In the genomic region with DNA sequence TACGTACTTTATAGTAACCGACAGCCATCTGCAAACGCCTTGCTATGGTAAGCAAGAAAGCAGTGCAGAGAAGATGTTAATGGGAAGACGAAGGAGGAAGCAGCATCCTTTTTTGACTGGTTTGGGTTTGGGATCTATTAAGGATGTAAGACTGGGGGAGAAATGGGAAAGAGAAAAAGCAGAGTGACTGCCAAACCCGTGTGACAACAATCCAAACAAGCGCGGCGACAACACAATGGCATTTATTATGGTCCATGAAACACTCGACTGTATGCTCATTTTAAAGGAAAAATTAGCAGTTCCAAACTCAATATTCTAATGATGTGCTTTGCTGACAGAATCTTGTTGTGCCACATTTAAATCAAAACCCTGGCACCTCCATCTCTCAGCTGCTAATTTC, we compare ENCODE assay signal across 25 mouse cellular contexts.
A peak's percentile ranks its signal among the peaks of the same experiment; 100 is the strongest.
DNase-seq lines count a peak whose midpoint lies in the region; ATAC-seq and TF ChIP-seq lines count a peak whose summit lies in the region.
"Had no signal": no experiment of that assay in that cellular context is flagged by ENCODE, and none has a peak within 500 bp of the region (broad histone marks: within the 10 kb centered on the region; RNA-seq: fewer than 3 reads in every experiment).

No protein-coding gene starts in this region.

- peak; percentile 51 for ATAC-seq in forebrain, embryonic 15.5 days (replicated peaks)
- no peak for ATAC-seq in forebrain, embryonic 12.5 days (ENCODE audit: low FRiP score)
- ATAC-seq: CD4-positive, CD25-positive, alpha-beta regulatory T cell, adult 4 months; hindbrain, embryonic 16.5 days; intestine, embryonic 15.5 days had no signal

- DNase-seq in brain, embryonic 14.5 days (ENCODE audit: low read depth): peak; percentile 59
- DNase-seq in cerebellum, adult 11 months: no peak
- DNase-seq in spleen, adult 12 weeks (ENCODE audit: low spot score): no peak
- DNase-seq: adrenal gland, adult 2 months; adrenal gland, postnatal 14 days; cerebellum, adult 18-20 months; cerebellum, adult 9-10 months; cerebellum, postnatal 14 days; gastrocnemius, postnatal 25 days; heart, adult 18-20 months; heart, postnatal 10 days; heart, postnatal 36 days; kidney, adult 11 months had no signal

- no peak overlapping the region for H3K4me2 ChIP-seq in forebrain, embryonic 15.5 days (replicated peaks)
- H3K4me2 ChIP-seq in forebrain, embryonic 12.5 days: no peak overlapping the region
- H3K4me2 ChIP-seq: embryonic facial prominence, embryonic 12.5 days; embryonic facial prominence, embryonic 15.5 days; heart, embryonic 12.5 days; heart, embryonic 15.5 days; hindbrain, embryonic 13.5 days; intestine, embryonic 15.5 days had no signal

- WGBS in forebrain, embryonic 15.5 days: 32% methylated on average over 9 of the region's 9 CpGs
- WGBS in forebrain, embryonic 12.5 days: 70% methylated on average over 9 of the region's 9 CpGs

- H3K4me3 ChIP-seq in forebrain, embryonic 15.5 days: no peak overlapping the region
- no peak overlapping the region for H3K4me3 ChIP-seq in forebrain, embryonic 12.5 days (replicated peaks)
- no peak overlapping the region for H3K4me3 ChIP-seq in cortical plate, adult 2 months (ENCODE audit: insufficient read depth, low read length)
- H3K4me3 ChIP-seq: embryonic facial prominence, embryonic 12.5 days; embryonic facial prominence, embryonic 15.5 days; heart, embryonic 12.5 days; heart, embryonic 15.5 days; hindbrain, embryonic 10.5 days; hindbrain, embryonic 13.5 days; intestine, embryonic 15.5 days had no signal

- H3K9ac ChIP-seq in forebrain, embryonic 15.5 days (replicated peaks): no peak overlapping the region
- no peak overlapping the region for H3K9ac ChIP-seq in forebrain, embryonic 12.5 days
- H3K9ac ChIP-seq: embryonic facial prominence, embryonic 12.5 days; embryonic facial prominence, embryonic 15.5 days; heart, embryonic 12.5 days; heart, embryonic 15.5 days; hindbrain, embryonic 13.5 days; intestine, embryonic 15.5 days had no signal

- no peaks in the 10 kb centered on the region for H3K27me3 ChIP-seq in forebrain, embryonic 15.5 days
- H3K27me3 ChIP-seq in forebrain, embryonic 12.5 days: no peaks in the 10 kb centered on the region
- H3K27me3 ChIP-seq: embryonic facial prominence, embryonic 12.5 days; embryonic facial prominence, embryonic 15.5 days; heart, embryonic 12.5 days; heart, embryonic 15.5 days; hindbrain, embryonic 13.5 days; intestine, embryonic 15.5 days had no signal

- H3K9me3 ChIP-seq in forebrain, embryonic 15.5 days: no peaks in the 10 kb centered on the region
- no peaks in the 10 kb centered on the region for H3K9me3 ChIP-seq in forebrain, embryonic 12.5 days
- H3K9me3 ChIP-seq: embryonic facial prominence, embryonic 12.5 days; embryonic facial prominence, embryonic 15.5 days; heart, embryonic 12.5 days; heart, embryonic 15.5 days; hindbrain, embryonic 10.5 days; hindbrain, embryonic 13.5 days; intestine, embryonic 15.5 days had no signal

- H3K36me3 ChIP-seq in forebrain, embryonic 15.5 days: no peaks in the 10 kb centered on the region
- H3K36me3 ChIP-seq in forebrain, embryonic 12.5 days (replicated peaks): peaks cover 5% of the 10 kb centered on the region
- H3K36me3 ChIP-seq: embryonic facial prominence, embryonic 12.5 days; embryonic facial prominence, embryonic 15.5 days; heart, embryonic 15.5 days; intestine, embryonic 15.5 days had no signal

- no peak for TF ChIP-seq POLR2A in brain, embryonic 14.5 days (IDR thresholded peaks at IDR 0.05; ENCODE audit: borderline replicate concordance, extremely low read depth, insufficient read depth, insufficient read length, poor library complexity, severe bottlenecking)
- no peak for TF ChIP-seq POLR2A in cortical plate, adult 2 months (IDR thresholded peaks at IDR 0.05; ENCODE audit: extremely low read depth, insufficient read depth, low read length)

- 0 out of 2 replicates have a peak overlapping the region, but pooled peaks have one; percentile 5 for H3K27ac ChIP-seq in forebrain, embryonic 15.5 days (replicated peaks)
- H3K27ac ChIP-seq in forebrain, embryonic 12.5 days: no peak overlapping the region
- H3K27ac ChIP-seq in cortical plate, adult 2 months (ENCODE audit: insufficient read depth, low read length): peak overlapping the region; percentile 67; the same call in 1 of the 2 replicates
- H3K27ac ChIP-seq: embryonic facial prominence, embryonic 12.5 days; embryonic facial prominence, embryonic 15.5 days; heart, embryonic 15.5 days; hindbrain, embryonic 10.5 days; hindbrain, embryonic 13.5 days; intestine, embryonic 15.5 days had no signal

- no peak for TF ChIP-seq CTCF in brain, embryonic 14.5 days (IDR thresholded peaks at IDR 0.05; ENCODE audit: borderline replicate concordance, extremely low read depth, insufficient read depth, insufficient read length)
- no peak for TF ChIP-seq CTCF in cortical plate, adult 2 months (IDR thresholded peaks at IDR 0.05; ENCODE audit: extremely low read depth, insufficient read depth, low read length)

- H3K4me1 ChIP-seq in forebrain, embryonic 15.5 days: peaks cover 22% of the 10 kb centered on the region
- peaks cover 3% of the 10 kb centered on the region; the same call in 1 of the 2 replicates for H3K4me1 ChIP-seq in forebrain, embryonic 12.5 days
- H3K4me1 ChIP-seq in cortical plate, adult 2 months (ENCODE audit: control insufficient read depth, insufficient read depth, low read length): no peaks in the 10 kb centered on the region
- H3K4me1 ChIP-seq: heart, embryonic 12.5 days; heart, embryonic 15.5 days; intestine, embryonic 15.5 days had no signal
